Mouse (Mus musculus) thymus, postnatal 36 days (tissue): ENCODE measurements around the gene Mettl8.

ENCODE experiments used
- DNase-seq, 2 experiments: peaks; one replicate each; pipeline ENCODE4 v3.0.0; 2022; ENCODE audit warnings: mixed read lengths in 2 of 2

Mettl8 gene

DNA sequence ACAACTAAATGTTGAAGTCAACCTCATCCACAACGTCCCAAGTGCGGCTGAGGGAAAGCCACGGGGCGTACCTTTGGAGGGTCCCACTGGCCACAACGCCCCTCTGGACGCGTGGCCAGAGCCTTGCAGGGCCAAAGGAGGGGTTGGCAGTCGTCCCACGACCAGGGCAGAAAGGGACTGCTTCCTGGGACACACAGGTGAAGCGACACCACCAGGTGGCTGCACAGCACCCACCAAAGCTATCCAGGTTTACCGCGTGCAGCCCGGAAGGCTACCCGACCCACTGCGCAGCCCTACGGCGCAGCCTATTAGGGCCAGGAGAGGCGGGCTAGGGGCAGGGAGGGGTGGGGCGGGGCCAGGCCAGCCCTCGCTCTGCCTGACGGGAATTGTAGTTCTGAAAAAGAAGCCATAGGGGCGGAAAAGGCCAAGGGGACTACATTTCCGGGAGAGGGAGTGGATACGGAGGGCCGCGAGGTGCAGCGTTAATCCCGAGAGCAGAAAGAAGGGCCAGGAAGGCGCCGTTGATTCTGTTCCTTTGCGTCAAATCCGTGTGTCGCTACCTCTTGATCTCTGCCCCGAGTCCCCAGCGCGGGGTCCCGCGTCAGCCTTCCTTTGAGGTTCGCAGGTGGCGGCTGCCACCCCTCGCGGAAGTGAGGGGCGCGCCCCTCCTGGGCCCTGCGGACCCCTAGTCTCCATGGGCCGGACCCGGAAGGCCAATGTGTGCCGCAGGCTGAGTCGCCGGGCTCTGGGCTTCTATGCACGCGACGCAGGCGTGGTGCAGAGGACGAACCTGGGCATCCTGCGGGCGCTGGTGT is at the start of gene Mettl8, which contains the start of gene Dcaf17:
Gene Mettl8, minus strand, starts transcription at position 284 of the 815 bp plus-strand sequence.
Gene Dcaf17, plus strand, starts transcription at position 29 of the 815 bp plus-strand sequence.
- peak; percentile 95 to 97 for DNase-seq

DNA sequence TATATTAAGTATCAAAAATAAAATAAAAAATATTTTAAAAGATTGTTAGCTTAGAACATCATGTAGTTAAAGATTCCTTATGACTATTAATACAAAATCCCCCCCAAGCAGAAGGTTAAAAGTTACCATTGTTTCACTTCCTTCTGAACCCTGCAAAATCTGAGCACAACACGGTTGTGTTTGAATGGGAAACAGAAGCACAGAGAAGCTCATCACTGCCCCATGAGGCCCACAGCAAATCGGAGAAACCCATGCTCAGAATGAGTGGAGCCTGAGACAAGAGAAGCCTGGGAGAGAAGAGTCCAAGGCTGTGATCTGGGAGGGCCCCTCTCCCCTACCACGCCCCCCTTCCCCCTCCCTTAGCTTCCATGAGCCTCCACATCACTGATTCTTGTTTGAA is 49.3 kb upstream of the Mettl8 start:
- DNase-seq, result no peak

DNA sequence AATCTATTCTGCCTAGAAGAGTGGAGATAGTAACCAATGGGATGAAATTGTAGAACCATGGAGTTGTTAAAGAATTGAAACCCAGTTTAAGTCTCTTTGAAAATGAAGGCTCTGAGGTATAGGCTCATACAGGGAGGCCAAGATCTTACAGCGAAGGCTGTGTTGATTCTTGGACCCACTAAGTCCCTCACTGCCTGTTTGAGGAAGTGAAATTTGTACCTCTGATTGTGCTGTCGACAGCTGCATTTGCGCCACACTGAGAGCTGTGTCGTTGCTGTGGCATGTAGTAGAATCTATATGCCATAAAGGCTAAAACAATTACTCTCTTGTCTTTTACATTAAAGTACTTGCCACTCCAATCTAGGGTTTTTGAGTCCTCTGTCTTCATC is 47.9 kb upstream of the Mettl8 start:
- DNase-seq, result no peak

DNA sequence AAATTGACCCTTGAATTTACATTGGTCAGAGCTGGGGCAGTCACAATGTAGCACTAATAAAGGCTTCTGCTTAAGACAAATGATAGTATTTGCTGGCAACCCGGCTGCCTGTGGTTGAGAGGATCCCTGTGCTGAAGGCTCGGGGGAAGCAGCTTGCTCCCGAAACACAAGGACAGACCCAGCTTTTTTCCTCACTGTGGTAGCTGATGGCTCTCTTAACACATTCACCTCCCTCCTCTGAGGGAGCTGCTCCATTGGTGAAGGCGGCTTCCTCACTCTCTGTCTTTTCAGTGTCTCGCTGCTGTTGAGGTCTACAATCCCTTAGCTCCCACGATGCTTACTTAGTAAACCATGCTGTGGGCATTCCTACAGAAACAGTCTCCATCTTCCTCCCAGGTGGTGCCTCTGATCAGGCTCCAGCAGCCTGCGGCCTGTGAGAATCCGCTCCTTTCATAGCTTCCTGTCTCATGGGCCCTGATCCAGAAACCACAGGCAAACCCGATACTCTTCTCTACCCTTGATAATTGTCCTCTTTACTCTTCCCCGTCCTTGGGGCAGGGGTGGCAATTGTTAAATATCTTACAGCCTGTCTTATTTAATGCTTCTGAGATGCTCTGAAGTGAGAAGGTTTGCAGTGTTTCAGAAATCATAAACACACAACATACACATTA is 47.4 kb upstream of the Mettl8 start:
- peak; percentile 15 to 31 for DNase-seq

DNA sequence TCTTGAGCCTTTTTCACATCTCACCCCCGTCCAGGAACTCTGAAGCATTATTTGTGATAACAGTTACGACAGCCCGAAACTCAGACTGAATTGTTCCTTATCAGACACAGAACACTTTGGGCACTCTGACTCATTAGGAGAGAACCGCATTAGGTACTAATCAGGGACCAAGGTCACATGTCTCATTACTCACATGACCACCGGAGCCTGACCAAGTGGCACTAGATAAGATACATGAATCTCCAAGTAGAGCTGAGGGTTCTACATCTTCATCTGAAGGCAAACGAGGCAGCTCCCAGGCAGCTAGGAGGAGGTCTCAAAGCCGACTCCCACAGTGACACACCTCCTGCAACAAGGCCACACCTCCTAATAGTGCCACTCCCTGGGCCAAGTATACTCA is 40.8 kb upstream of the Mettl8 start:
- DNase-seq, result no peak

DNA sequence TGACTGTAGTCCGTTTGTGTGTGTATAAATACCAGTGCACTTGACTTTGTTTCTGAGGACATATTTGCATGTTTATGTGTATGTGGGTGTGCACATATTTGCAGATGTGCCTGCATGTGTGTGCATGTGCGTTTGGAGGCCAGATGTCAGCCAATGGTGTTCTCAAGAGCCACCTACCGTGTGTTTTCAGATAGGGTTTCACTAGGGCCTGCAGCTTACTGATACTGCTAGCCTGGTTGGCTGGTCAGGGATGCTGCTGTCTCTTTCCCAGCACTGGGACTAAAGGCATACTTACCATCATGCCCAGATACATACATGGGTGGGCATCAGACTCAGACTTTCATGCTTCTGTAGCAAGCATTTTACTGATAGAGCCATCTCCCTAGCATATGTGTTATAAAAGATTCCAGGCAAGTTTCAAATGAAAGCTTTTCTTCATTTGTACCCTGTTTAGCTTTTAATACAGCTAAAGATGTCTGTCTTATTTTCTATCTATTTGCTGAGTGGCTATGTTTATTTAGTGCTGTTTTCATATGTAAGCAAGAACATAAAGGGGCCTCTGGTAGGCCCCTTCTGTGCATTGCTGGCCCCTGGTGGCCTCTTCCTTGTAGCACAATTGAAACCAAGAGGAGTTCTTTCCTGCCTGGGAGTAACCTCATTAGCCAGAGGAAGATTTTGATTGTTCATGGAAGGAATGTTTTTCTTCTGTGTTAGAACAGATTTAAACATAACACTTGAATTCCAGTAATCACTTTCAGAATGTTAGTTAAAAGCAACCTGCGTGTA is 35.5 kb upstream of the Mettl8 start:
- peak; percentile 57 to 63 for DNase-seq

DNA sequence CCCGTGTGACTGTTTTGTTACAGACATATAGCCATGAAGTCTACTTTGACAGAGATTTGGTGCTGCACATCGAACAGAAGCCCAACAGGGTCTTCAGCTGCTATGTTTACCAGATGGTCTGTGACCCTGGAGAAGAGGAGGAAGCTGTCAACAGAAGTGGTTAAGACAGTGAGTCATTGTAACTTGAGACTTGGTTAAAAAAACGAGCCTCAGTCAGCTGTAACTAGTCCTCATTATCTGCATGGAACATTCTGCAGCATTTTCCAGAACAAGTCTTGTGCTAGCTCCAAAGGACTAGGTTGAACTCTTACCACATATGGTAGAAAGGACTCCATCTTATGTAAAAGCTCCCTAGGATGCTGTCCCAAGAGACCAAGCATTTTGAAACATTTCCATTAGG is 34.4 kb upstream of the Mettl8 start:
- no peak for DNase-seq

DNA sequence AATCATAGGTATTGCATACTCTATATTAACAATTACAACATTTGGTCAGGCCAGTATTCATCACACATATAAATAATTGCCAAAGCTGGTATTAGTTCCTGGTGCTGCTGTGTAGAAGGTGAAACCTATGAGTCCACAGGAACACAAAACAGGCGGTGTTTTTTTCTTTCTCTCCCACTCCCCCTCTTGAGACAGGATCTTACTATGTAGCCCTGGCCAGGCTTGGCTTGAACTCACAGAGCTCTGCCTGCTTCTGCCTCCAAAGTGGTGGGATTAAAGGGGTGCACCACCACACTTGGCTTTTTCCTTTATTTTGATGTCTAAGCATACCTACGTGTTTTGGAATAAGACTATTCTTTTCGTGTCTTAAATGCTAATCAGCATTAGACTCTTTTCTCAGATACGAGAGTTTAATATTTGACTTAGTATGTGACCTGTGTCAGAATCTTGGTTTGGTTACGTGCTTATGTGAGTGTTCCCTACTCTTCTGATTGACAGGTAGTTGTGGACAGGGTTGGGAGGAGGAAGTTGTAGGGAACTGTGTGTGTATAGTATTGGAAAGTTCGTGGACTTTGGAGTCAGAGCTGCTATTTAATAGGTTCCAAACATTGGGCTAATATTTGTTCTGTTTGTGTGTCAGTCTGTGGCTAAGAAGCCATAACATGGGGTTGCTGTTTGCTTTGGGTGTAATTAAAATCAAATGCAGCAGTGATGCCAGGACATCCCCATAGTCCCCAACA is 28.2 kb upstream of the Mettl8 start:
- no peak for DNase-seq

DNA sequence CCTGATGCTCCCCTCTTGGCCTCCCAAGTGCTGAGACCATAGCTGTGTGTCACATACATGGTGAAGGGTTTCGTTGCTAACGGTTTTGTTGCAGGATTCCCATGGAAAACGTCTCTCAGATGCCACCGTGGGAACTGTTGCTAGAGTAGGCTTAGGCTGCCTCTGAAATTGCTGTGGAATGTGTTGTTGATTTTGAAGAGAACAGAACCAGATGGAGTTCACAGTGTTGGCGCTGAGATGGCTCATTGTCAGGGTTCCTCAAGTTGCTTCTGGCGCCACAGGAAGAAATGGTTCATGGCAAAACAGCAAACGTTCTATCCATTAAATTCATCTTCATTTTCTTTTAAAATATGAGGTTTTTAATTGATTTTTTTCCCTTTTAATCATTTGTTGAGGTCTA is 27.0 kb upstream of the Mettl8 start:
- no peak for DNase-seq

DNA sequence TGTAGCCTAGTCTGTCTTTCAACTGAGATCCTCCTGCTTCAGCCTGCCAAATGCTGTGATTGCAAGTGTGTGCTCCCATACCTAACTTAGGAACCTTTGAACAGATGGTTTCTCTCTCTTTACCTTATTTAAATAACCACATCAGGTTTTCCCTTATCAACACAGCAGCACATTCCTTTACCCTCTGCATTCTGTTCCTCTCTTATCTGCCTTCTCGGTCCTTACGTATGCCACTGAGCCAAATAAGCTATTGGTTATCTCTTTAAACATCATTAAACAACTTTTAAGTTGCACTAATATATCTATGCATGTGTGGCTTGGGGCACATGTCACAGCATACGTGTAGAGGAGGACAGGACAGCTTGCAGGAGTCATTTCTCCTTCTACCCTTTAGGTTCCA is 18.4 kb upstream of the Mettl8 start:
- no peak for DNase-seq

DNA sequence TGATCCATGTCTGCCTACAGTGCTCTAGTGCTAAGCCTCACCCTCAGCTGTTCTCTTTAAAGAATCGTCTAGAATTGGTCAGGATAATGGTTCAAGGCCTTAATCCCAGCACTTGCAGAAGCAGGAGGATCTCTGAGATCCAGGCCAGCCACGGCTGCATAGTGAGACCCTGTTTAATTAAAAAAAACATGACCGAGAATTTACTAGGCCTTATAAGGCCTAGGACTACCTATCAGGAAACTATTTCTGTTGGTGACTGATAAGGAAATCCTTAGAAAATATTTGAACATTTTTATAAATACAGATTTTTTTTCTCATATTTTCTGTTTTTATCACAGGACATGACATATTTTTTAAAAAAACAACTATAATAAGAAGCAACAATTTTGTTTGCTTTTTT is 17.9 kb upstream of the Mettl8 start:
- DNase-seq, result no peak

DNA sequence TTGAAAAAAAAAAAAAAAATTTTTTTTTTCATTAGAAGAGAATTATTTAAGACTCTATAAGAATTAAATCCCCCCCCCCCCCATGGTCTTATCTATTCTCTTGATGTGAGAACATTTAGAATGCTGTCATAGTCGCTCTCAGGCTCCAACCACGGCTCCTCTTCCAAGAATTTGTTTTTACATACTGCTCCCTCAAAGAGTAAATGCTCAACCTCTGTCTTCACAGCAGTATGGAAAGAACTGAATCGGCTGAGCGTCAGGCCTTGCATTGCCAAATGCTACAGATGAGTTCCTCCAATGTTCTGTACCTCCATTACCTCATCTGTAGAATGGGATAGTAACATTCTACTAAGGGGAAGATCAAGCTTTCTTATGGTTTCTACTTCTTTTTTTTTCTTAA is 16.2 kb upstream of the Mettl8 start:
- no peak for DNase-seq

DNA sequence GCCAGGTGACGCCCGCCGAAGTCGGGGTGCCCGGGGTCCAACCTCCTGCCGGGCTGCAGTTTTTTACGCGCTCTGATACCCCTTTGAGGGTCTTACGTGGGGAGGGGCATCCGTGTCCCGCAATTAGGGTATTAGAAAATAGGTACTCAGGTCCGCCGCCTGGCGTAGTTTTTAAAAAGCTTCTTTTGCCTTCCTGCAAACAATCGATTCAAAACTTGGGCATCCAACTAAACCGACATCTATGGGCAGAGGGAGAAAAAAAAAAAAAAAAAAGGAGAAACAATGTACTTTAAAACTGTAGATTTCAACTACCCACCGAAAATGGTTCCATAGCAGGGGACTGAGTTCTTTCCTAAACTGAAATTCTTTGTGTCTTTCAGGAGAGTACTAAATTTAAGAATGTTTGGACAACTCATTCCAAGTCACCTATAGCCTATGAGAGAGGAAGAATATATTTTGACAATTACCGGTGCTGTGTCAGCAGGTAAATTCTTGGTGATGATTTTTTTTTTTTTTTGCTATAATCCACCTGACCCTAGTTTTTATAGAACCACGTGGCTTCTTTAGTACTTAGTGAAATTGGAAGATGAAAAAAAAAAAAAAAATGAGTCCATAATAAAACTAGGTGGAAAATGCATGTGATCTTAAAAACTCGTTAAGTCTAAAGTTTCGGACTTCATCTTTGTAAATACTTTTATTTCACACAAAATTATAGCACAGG is 892 bp upstream of the Mettl8 start:
- DNase-seq, result no peak

DNA sequence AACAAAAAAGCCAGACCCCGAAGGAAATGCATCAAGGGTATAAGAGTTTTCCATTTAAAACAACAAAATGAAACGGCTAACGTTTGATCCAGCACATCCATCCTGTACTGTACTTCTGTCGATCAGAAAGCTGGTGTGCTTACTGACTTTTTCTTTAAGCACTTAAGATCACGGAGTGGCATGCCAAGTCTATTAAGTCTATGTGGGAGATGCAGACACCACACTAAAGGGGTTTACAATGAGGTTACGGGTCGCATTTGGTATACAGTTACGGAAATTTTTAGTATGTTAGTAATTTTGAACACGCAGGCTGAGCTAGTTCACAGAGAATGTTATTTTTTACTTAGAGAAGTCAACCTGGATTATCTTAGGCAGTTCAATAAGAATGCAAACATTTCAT is 667 bp downstream of the Mettl8 start:
- DNase-seq, result no peak

DNA sequence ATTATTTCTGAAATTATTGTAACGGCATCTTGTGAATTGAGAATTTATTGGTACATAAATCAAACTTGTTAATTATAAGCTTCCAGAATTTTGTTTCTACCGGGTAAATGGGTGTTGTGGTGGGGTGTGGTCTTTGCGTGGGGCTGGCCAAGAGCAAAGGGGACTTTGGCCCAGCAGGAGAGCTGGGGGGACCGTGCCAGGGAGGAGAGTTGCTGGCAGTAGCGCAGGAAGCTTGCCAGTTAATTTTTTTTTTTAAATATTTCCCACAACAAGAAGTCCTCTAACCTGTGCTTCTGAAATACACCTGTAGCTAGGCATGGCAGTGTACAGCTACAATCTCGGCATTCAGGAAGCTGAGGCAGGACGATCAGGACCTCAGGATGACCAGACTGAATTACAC is 4.9 kb downstream of the Mettl8 start:
- DNase-seq, result no peak

DNA sequence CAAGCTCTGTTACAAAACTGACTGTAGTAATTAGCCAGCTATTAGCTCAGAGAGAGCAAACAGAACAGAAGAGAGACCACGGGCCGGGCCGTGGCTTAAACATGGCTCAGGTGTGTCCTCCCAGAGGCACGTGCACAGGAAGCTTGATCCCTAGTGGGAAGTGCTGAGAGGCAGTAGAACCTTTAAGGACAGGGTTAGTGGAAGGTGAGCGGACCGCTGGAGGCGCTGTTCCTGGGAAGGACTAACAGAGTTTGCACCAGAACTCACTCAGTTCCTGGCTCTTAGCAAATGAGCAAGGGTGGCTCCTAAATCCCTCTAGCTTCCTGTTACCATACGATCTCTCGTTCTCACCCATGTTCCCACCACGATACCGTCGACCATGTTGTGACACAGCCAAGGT is 6.5 kb downstream of the Mettl8 start:
- peak in 1 of 2 experiments; percentile 43 for DNase-seq

DNA sequence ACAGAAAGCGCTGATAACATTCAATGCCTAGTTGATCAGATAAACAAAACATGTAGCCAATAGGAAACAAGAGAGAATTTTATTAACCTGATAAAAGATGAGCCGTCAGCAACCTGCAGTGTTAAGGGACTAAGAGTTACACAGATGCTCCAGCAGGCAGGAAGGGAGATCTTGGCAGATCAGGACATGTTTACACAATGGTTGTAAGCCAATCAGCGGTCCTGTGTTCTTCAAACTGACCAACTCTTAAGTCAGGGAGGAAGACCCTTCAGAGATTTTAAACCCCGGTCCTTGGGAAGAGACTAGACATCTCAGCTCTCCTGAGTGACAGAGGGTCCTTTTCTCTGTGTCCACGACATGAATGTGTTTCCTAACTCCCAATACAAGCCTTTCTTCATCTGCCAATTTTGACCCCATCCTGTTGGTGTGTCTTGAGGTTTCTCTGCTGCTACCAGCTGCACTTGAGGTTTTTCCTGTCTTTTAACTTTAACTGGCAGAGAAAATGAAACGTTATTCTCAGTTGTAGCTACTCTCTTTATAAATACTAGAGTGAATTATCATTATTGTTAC is 8.5 kb downstream of the Mettl8 start:
- DNase-seq, result peak in 1 of 2 experiments; percentile 45

DNA sequence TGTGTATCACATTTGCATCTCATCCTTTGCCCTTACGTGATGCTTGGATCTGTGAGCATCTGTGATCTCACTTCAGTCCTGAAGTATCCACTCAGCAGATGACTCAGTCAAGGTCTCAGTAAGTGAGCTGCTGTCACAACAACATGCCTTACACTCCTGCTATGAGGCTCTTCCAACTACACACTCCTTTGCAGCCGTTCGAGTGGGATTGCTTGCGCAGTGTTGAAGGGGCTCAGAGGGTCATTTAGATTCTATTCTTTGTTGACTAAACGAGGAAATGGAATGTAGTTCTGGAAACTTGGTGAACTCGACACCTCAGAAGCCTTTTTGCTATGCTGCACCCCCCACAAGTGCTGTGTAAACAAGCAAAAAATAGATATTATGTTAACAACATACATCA is 9.2 kb downstream of the Mettl8 start:
- no peak for DNase-seq

DNA sequence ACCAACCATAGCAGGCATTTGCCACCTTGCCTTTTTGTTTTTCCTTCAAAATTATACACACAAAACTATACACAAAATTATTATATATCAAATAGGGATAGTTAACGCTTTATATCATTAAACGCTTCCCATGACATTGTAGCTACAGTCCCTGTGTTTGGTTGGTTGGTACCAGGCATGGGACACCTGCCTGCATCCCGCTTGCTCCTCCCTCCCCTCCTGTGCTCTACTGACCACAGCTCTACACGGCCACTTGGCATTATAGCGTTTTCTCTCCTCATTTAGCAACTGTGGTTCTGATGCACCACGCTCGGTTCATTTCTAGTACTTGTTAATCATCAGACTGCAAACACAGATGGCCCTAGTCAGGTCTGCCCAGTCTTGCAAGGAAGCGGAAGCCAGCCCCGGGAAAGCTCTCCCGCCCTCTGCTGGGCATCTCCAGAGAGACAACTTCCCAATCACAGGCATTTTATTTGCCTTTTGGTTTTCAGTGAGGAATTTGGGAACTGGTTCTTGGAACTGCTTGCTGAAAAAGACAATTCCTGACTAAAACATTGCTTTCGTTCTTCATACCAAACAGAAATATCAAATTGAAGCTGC is 15.8 kb downstream of the Mettl8 start:
- DNase-seq, result peak; percentile 59 to 66

DNA sequence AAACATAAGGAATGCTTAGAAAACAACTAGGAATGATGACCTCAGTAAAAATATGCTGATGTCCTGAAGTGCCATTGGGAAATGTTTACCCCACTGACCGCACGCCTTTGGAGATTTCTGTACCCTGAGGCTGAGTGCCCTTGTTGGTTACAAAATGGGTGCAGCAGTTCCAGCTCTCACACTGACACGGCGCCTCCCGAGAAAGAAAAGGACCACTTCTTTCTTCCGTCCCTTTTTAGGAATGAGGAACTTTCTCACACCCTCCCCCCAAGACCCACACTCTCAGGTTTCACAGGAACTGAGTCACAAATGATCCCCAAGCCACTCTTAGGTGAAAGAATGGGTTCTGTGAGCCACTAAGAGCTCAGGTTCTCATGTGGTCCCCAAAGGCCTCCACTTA is 17.9 kb downstream of the Mettl8 start:
- no peak for DNase-seq

DNA sequence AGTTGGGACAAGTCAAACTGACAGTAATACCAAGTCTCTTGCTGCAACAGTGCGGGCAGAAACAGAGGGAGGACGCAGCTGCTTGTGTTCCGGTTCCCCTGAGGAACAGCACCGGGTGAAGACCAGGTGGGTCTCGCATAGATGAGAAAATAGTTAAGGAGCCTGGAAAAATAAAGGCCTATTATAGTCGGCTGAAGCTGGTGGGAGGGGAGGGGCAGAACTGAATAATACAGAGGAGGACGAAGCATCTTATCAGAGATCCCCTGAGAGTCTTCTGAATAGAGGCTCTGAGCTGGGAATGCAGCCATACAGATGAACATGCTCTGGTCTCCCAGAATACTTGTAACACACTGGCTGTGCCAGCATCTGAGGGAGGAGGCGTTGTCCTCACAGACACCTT is 21.4 kb downstream of the Mettl8 start:
- no peak for DNase-seq
